In the genomic region with DNA sequence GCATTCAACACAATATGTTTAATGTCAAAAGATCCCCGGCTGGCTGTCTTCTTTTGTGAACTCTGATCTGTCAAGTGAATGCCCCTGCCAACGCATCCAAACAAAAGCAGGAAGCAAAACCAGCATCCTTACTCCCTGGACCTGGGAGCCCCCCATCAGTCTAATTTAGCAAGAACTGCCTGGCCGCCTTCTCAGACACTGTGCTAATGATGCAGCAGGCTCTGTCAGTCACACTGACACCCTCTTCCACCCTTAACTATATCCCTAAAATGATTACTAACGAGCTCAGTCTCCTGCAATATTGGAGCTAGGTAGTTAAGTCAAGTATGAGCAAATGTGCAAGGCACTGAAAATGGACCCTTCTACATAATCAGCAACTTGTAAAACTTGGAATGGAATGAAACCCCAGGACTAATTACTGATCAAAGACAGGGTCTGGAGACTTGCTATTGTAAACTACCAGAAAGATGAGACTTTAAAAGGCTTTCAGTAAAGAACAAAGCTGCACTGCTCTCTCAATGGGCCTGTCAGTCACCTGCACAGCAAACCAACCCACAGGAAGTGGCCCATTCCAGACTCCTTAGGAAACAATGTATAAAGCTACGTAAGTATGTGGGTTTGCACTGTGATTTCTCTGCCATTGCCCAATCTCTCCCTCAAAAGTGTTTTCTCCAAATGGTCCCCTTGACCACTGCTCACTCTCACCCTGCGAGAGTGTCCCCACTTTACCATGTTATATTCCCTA, we compare ENCODE assay signal across 25 mouse cellular contexts.
DNase-seq lines count a peak whose midpoint lies in the region; ATAC-seq and TF ChIP-seq lines count a peak whose summit lies in the region.
"Had no signal": no experiment of that assay in that cellular context is flagged by ENCODE, and none has a peak within 500 bp of the region (broad histone marks: within the 10 kb centered on the region; RNA-seq: fewer than 3 reads in every experiment).

No protein-coding gene starts in this region.

- H3K9ac ChIP-seq in forebrain, embryonic 11.5 days (ENCODE audit: low read length), result no peak overlapping the region
- H3K9ac ChIP-seq in hindbrain, embryonic 11.5 days (ENCODE audit: low read depth, low read length), result no peak overlapping the region
- H3K9ac ChIP-seq: embryonic facial prominence, embryonic 13.5 days; heart, embryonic 15.5 days; hindbrain, embryonic 14.5 days; liver, embryonic 14.5 days; lung, embryonic 14.5 days; neural tube, embryonic 13.5 days had no signal

- no peak overlapping the region for H3K27ac ChIP-seq in forebrain, embryonic 11.5 days (ENCODE audit: low read depth, low read length)
- H3K27ac ChIP-seq in forebrain, embryonic 10.5 days, result no peak overlapping the region
- H3K27ac ChIP-seq in hindbrain, embryonic 11.5 days (ENCODE audit: low read depth, low read length), result no peak overlapping the region
- H3K27ac ChIP-seq: embryonic facial prominence, embryonic 13.5 days; heart, embryonic 15.5 days; hindbrain, embryonic 14.5 days; kidney, postnatal 0 days; left cerebral cortex, adult 2 months; liver, embryonic 14.5 days; neural tube, embryonic 13.5 days had no signal

- TF ChIP-seq CTCF in brain, embryonic 14.5 days (IDR thresholded peaks at IDR 0.05; ENCODE audit: borderline replicate concordance, extremely low read depth, insufficient read depth, insufficient read length), result no peak

- no peak overlapping the region for H3K4me2 ChIP-seq in forebrain, embryonic 11.5 days (ENCODE audit: low read depth, low read length, severe bottlenecking)
- no peak overlapping the region for H3K4me2 ChIP-seq in hindbrain, embryonic 11.5 days (replicated peaks; ENCODE audit: low read depth, low read length)
- H3K4me2 ChIP-seq: embryonic facial prominence, embryonic 13.5 days; heart, embryonic 15.5 days; hindbrain, embryonic 14.5 days; lung, embryonic 14.5 days; neural tube, embryonic 13.5 days had no signal

- 26% methylated on average over 6 of the region's 6 CpGs for WGBS in forebrain, embryonic 11.5 days
- WGBS in forebrain, embryonic 10.5 days, result 45% methylated on average over 6 of the region's 6 CpGs
- 39% methylated on average over 6 of the region's 6 CpGs for WGBS in hindbrain, embryonic 11.5 days

- no peak for DNase-seq in forebrain, embryonic 11.5 days (ENCODE audit: low spot score)
- DNase-seq in forebrain, embryonic 10.5 days (ENCODE audit: extremely low spot score, low spot score), result no peak
- DNase-seq in thymus, postnatal 14 days, result peak; percentile 36
- DNase-seq in thymus, postnatal 36 days, result no peak
- DNase-seq in brain, embryonic 14.5 days (ENCODE audit: low read depth), result peak; percentile 62
- DNase-seq in retina, postnatal 1 day, result peak; percentile 30
- no peak for DNase-seq in hindbrain, embryonic 11.5 days (ENCODE audit: low spot score)
- DNase-seq in cerebellum, adult 18-20 months, result no peak
- DNase-seq: adrenal gland, adult 8-10 months; cerebellum, adult 9-11 months; heart, postnatal 36 days; kidney, adult 2 months; lung, embryonic 14.5 days; lung, postnatal 36 days; midbrain, embryonic 14.5 days; right cerebral cortex, adult 18-20 months had no signal

- H3K27me3 ChIP-seq in forebrain, embryonic 11.5 days (ENCODE audit: control insufficient read depth, insufficient read depth, low read length), result no peaks in the 10 kb centered on the region
- H3K27me3 ChIP-seq in forebrain, embryonic 10.5 days (ENCODE audit: poor library complexity, severe bottlenecking), result no peaks in the 10 kb centered on the region
- H3K27me3 ChIP-seq in hindbrain, embryonic 11.5 days (ENCODE audit: control insufficient read depth, insufficient read depth, low read length), result no peaks in the 10 kb centered on the region
- H3K27me3 ChIP-seq: embryonic facial prominence, embryonic 13.5 days; heart, embryonic 15.5 days; megakaryocyte, embryonic 14.5 days; neural tube, embryonic 13.5 days had no signal

- H3K9me3 ChIP-seq in forebrain, embryonic 11.5 days (ENCODE audit: control insufficient read depth, low read length), result no peaks in the 10 kb centered on the region
- H3K9me3 ChIP-seq in forebrain, embryonic 10.5 days, result no peaks in the 10 kb centered on the region
- no peaks in the 10 kb centered on the region for H3K9me3 ChIP-seq in hindbrain, embryonic 11.5 days (ENCODE audit: control insufficient read depth, low read length)
- H3K9me3 ChIP-seq: embryonic facial prominence, embryonic 13.5 days; heart, embryonic 15.5 days; megakaryocyte, embryonic 14.5 days; neural tube, embryonic 13.5 days had no signal

- no peak overlapping the region for H3K4me3 ChIP-seq in forebrain, embryonic 11.5 days (ENCODE audit: low read depth, low read length)
- no peak overlapping the region for H3K4me3 ChIP-seq in forebrain, embryonic 10.5 days
- no peak overlapping the region for H3K4me3 ChIP-seq in hindbrain, embryonic 11.5 days (ENCODE audit: low read depth, low read length)
- H3K4me3 ChIP-seq: embryonic facial prominence, embryonic 13.5 days; erythroblast, embryonic 14.5 days; heart, embryonic 15.5 days; left cerebral cortex, adult 2 months; neural tube, embryonic 13.5 days had no signal

- TF ChIP-seq POLR2A in brain, embryonic 14.5 days (IDR thresholded peaks at IDR 0.05; ENCODE audit: borderline replicate concordance, extremely low read depth, insufficient read depth, insufficient read length, poor library complexity, severe bottlenecking), result no peak

- H3K4me1 ChIP-seq in forebrain, embryonic 11.5 days (replicated peaks; ENCODE audit: control insufficient read depth, insufficient read depth, low read length), result no peaks in the 10 kb centered on the region
- peaks cover 15% of the 10 kb centered on the region for H3K4me1 ChIP-seq in forebrain, embryonic 10.5 days
- no peaks in the 10 kb centered on the region for H3K4me1 ChIP-seq in hindbrain, embryonic 11.5 days (replicated peaks; ENCODE audit: control insufficient read depth, insufficient read depth, low read length)
- H3K4me1 ChIP-seq: embryonic facial prominence, embryonic 13.5 days; heart, embryonic 15.5 days; neural tube, embryonic 13.5 days had no signal

- ATAC-seq in forebrain, embryonic 11.5 days (replicated peaks; ENCODE audit: low FRiP score), result peak; percentile 42; the same call in 1 of the 2 replicates
- ATAC-seq in hindbrain, embryonic 11.5 days (ENCODE audit: low FRiP score), result no peak

- H3K36me3 ChIP-seq in forebrain, embryonic 11.5 days (ENCODE audit: control insufficient read depth, insufficient read depth, low read length), result no peaks in the 10 kb centered on the region
- H3K36me3 ChIP-seq in forebrain, embryonic 10.5 days (replicated peaks), result no peaks in the 10 kb centered on the region
- H3K36me3 ChIP-seq in hindbrain, embryonic 11.5 days (ENCODE audit: control insufficient read depth, insufficient read depth, low read length), result no peaks in the 10 kb centered on the region
- H3K36me3 ChIP-seq: embryonic facial prominence, embryonic 13.5 days; heart, embryonic 15.5 days; neural tube, embryonic 13.5 days had no signal

Comparison
In these comparisons a context has a peak if more than half of its experiments do, and no peak if none do; other contexts are left out.
1. DNase-seq: peak in thymus, postnatal 14 days (single experiment), brain, embryonic 14.5 days (single experiment) and retina, postnatal 1 day (single experiment); none in forebrain, embryonic 11.5 days (single experiment), forebrain, embryonic 10.5 days (single experiment), thymus, postnatal 36 days (0 of 2), hindbrain, embryonic 11.5 days (single experiment) and cerebellum, adult 18-20 months (0 of 2).